Mouse (Mus musculus) heart, embryonic 12.5 days (tissue): ENCODE results near the gene B230104I21Rik. TPM values are rescaled to one million over a fixed set of nuclear protein-coding genes. Genes with fewer than 3 reads are reported as not detected.

ENCODE experiments used
- ATAC-seq: fragments of 200-750 bp; cut with Nextera tagmentation; 2 replicates; pipeline ENCODE4 v1.8.0; 2017; ENCODE audit warnings: moderate TSS enrichment, moderate library complexity; ENCODE audit not compliant: insufficient number of reproducible peaks, low FRiP score
- H3K27ac ChIP-seq: fragments of 300-500 bp; sonication (generic); 2 replicates; pipeline ENCODE4 v1.5.1; 2016; ENCODE audit warnings: mild to moderate bottlenecking, moderate library complexity; ENCODE audit not compliant: poor library complexity, severe bottlenecking
- H3K27me3 ChIP-seq: fragments of 300-500 bp; sonication (generic); replicated peaks from 2 replicates; pipeline ENCODE4 v1.6.1; 2016; ENCODE audit warnings: mild to moderate bottlenecking, moderate library complexity
- H3K36me3 ChIP-seq: fragments of 300-500 bp; sonication (generic); 2 replicates; pipeline ENCODE4 v1.6.1; 2016; ENCODE audit warnings: mild to moderate bottlenecking, moderate library complexity
- H3K4me1 ChIP-seq: fragments of 300-500 bp; sonication (generic); replicated peaks from 2 replicates; pipeline ENCODE4 v1.6.1; 2016; ENCODE audit warnings: mild to moderate bottlenecking
- H3K4me2 ChIP-seq: fragments of 300-500 bp; sonication (generic); 2 replicates; pipeline ENCODE4 v1.6.1; 2016; ENCODE audit warnings: mild to moderate bottlenecking, moderate library complexity
- H3K4me3 ChIP-seq: fragments of 300-500 bp; sonication (generic); 2 replicates; pipeline ENCODE4 v1.5.1; 2016; ENCODE audit warnings: mild to moderate bottlenecking
- H3K9ac ChIP-seq: fragments of 300-500 bp; sonication (generic); 2 replicates; pipeline ENCODE4 v1.6.1; 2016; ENCODE audit warnings: mild to moderate bottlenecking, moderate library complexity
- H3K9me3 ChIP-seq: fragments of 300-500 bp; sonication (generic); replicated peaks from 2 replicates; pipeline ENCODE4 v1.6.1; 2016; ENCODE audit warnings: mild to moderate bottlenecking, moderate library complexity
- WGBS: fragments of 180-500 bp; shearing (Covaris S2); methylation state at CpG from one replicate; pipeline ENCODE4 v1.1.7; 2016; 5-methylcytosine and 5-hydroxymethylcytosine counted together
- polyA plus RNA-seq: library from polyadenylated mRNA; unstranded; fragments of >200 nt; fragmentation: Nextera tagmentation; extraction: Ambion mirVana; gene quantifications from 2 replicates; pipeline ENCODE4 v1.2.1, GENCODE M21; 2016

The B230104I21Rik gene
- polyA plus RNA-seq, 1 experiment from 2014 or later, result not detected

DNA sequence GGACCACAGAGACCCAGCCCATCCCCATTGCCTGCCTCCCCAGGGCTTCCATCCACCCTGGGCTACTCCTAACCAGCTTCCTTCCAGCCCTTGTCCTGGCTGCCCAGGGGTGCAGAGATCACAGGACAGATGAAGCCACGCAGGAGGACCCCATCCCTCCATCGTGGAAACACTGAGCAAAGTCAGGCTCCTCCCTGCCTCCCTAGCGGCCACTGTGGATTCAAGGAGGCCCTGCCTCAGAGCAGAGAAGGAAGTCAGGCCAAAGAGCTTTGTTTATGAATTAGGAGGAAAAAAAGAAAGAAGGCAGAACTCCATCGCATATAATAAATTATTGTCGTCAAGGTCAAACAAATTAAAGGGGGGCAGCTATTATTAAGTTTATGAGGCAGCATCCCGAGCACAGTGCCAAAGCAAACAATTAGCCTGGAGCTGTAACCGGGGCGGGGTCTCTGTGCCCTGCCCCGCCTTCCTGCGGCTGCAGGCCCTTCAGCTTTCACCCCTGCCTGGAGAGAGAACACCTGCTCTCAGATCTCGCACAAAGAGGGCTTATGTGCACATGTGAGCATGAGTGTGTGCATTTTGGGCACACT is 12.4 kb downstream of the B230104I21Rik start:
- 61% methylated on average over 11 of the region's 11 CpGs for WGBS
- Histone ChIP-seq H3K36me3 (peaks cover 15% of the 10 kb centered on the region), H3K9me3 (no peaks in the 10 kb centered on the region), H3K4me3 (no peak overlapping the region), H3K4me1 (peaks cover 28% of the 10 kb centered on the region), H3K9ac (peak overlapping the region; percentile 38; the same call in 1 of the 2 replicates), H3K4me2 (no peak overlapping the region), H3K27ac (no peak overlapping the region), H3K27me3 (0 out of 2 replicates have a peak, but pooled peaks cover under 1% of the 10 kb centered on the region)
- no peak for ATAC-seq

DNA sequence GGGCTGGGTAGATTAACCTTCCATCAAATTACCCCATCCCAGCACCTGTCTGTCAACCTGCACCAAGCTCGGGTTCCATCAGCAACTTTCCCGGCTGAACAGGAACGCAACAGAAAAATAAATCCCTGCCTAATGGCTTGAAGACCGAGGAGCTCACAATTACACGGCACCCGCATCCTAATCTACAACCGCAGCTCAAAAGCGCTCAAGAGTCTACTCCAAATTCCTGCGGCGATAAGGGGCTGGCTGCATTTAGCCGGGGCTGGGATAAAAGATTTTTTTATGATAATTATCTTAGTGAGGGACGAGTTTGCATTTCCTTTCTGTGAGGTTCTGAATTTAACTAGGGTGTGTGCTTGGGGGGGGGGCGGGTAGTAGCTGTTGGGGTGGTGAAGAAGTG is 16.3 kb downstream of the B230104I21Rik start:
- 0 out of 2 replicates have a peak, but pooled peaks cover 9% of the 10 kb centered on the region for H3K27me3 ChIP-seq
- no peak for ATAC-seq
- H3K27ac ChIP-seq, result no peak overlapping the region
- 38% methylated on average over 13 of the region's 13 CpGs for WGBS
- no peak overlapping the region for H3K4me3 ChIP-seq
- H3K4me1 ChIP-seq, result peaks cover 23% of the 10 kb centered on the region
- no peak overlapping the region for H3K4me2 ChIP-seq
- H3K9me3 ChIP-seq, result no peaks in the 10 kb centered on the region
- H3K9ac ChIP-seq, result no peak overlapping the region
- H3K36me3 ChIP-seq, result peaks cover 8% of the 10 kb centered on the region; the same call in 1 of the 2 replicates

DNA sequence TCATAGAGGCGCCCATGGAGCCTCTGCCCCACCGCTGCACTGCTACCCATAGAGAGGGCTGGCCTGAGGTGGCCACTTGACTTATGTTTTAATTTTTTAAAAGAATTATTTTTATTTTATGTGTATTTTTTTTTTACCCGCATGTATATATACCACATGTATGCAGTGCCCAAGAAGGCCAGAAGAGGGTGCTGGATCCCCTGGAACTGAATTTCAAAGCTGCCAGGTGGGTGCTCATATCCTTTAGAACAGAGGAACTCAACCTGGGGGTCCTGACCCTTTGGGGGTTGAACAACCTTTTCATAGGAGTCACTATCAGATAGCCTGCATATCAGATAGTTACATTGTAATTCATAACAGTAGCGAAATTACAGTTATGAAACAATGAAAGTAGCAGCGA is 19.5 kb downstream of the B230104I21Rik start:
- ATAC-seq, result no peak
- Histone ChIP-seq H3K4me1 (peaks cover 50% of the 10 kb centered on the region), H3K36me3 (peaks cover 8% of the 10 kb centered on the region; the same call in 1 of the 2 replicates), H3K4me2 (no peak overlapping the region), H3K27ac (no peak overlapping the region), H3K9me3 (no peaks in the 10 kb centered on the region), H3K27me3 (0 out of 2 replicates have a peak, but pooled peaks cover 9% of the 10 kb centered on the region), H3K4me3 (no peak overlapping the region), H3K9ac (no peak overlapping the region)
- WGBS, result 93% methylated on average over 5 of the region's 5 CpGs

DNA sequence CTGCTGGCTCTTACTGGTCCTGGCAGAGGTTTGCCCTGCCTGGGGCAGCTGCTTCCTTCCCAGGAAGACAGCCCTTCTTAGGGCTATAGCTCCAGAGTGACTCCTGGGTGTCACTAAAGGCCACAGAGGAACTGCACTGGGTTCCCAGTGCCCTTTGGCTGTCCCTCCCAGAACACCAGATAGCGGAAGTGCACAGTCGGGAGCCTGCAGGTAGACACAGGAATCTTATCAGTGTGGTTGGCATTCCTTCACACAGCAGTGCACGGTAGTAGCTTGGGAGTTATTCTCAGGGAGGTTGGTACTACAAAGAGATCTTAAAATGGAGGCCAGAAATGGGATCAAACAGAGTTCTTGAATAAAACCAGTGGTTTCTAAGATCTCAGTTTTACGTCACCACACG is 22.4 kb downstream of the B230104I21Rik start:
- peak overlapping the region; percentile 59; the same call in 1 of the 2 replicates for H3K9ac ChIP-seq
- no peak overlapping the region for H3K4me3 ChIP-seq
- 0 out of 2 replicates have a peak overlapping the region, but pooled peaks have one; percentile 4 for H3K4me2 ChIP-seq
- peaks cover 13% of the 10 kb centered on the region; the same call in 1 of the 2 replicates for H3K27me3 ChIP-seq
- ATAC-seq, result no peak
- WGBS, result 32% methylated on average over 5 of the region's 5 CpGs
- H3K27ac ChIP-seq, result peak overlapping the region; percentile 82
- H3K36me3 ChIP-seq, result peaks cover 8% of the 10 kb centered on the region; the same call in 1 of the 2 replicates
- H3K4me1 ChIP-seq, result peaks cover 37% of the 10 kb centered on the region
- no peaks in the 10 kb centered on the region for H3K9me3 ChIP-seq

DNA sequence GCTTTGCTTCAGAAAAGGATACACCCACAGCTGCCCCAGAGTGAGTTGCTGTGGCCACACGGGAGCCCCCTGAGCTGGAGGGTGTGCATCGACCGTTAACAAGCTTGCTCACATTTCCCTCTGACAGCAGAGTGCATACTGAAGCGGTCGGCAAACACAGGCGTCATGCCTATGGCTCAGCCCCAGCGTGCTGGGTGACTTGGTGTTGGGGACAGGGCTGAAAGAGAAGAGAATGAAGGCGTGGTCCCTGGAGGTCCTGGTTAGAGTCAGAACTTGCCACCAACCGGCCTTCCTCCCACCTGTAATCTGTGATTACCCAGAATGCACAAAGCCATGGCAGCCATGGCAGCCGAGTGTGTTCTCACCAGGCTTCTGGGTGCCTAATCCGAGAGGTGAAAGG is 22.9 kb downstream of the B230104I21Rik start:
- Histone ChIP-seq H3K4me2 (0 out of 2 replicates have a peak overlapping the region, but pooled peaks have one; percentile 4), H3K9ac (no peak overlapping the region; the same call in 1 of the 2 replicates), H3K27me3 (peaks cover 8% of the 10 kb centered on the region; the same call in 1 of the 2 replicates), H3K4me3 (no peak overlapping the region), H3K36me3 (peaks cover 8% of the 10 kb centered on the region), H3K9me3 (no peaks in the 10 kb centered on the region), H3K27ac (peak overlapping the region; percentile 82), H3K4me1 (peaks cover 35% of the 10 kb centered on the region)
- ATAC-seq, result no peak
- 37% methylated on average over 11 of the region's 11 CpGs for WGBS

DNA sequence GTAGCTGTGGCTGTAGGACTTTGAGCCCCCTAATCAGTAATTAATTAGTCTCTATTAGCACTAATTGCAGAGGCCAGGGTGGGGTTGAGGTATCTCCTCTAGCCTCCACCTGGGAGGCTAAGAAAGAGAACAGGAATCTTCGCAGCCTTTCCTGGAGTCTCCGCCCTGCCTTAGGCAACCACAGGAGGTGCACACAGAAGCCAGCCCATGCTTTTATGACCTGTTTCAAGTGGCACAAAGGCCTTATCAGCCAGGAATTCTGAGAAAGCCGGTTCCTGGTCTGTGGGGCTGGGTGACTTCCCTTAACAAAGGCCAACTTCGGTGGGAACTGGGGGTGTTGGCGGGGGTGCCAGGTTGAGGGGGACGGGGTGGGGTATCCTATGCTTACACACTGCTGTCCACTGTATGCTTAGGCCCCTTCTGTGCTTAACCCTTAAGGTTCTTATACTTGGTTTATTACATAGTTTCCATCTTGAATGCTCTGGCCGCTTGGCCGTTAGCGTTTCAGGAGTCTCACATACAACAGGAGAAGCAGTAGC is 23.9 kb downstream of the B230104I21Rik start:
- H3K4me2 ChIP-seq, result no peak overlapping the region
- 62% methylated on average over 9 of the region's 9 CpGs for WGBS
- H3K9ac ChIP-seq, result no peak overlapping the region
- H3K4me1 ChIP-seq, result peaks cover 35% of the 10 kb centered on the region
- H3K27ac ChIP-seq, result peak overlapping the region; percentile 82
- ATAC-seq, result no peak
- peaks cover 7% of the 10 kb centered on the region for H3K36me3 ChIP-seq
- H3K27me3 ChIP-seq, result peaks cover 11% of the 10 kb centered on the region
- H3K4me3 ChIP-seq, result no peak overlapping the region
- no peaks in the 10 kb centered on the region for H3K9me3 ChIP-seq

DNA sequence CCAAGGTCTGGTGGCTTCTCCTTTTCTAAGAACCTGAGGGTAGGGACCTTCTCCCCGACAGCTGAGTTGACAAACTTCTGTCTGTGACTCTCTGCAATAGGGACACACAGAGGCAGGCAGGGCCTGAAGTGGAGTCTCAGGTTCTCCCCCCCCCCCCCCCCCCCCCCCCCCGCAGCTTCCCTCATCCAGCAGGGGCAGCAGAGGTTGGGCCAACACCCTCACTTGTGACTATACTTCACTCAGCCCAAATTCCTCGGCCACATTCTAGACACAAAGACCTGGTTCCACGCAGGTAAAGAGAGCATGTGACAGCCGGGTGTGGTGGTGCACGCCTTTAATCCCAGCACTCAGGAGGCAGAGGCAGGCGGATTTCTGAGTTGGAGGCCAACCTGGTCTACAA is 24.5 kb downstream of the B230104I21Rik start:
- no peak for ATAC-seq
- Histone ChIP-seq H3K9ac (no peak overlapping the region), H3K9me3 (no peaks in the 10 kb centered on the region), H3K4me3 (no peak overlapping the region), H3K27me3 (peaks cover 13% of the 10 kb centered on the region), H3K27ac (no peak overlapping the region), H3K36me3 (peaks cover 4% of the 10 kb centered on the region; the same call in 1 of the 2 replicates), H3K4me2 (no peak overlapping the region), H3K4me1 (peaks cover 35% of the 10 kb centered on the region)
- WGBS, result 82% methylated on average over 6 of the region's 7 CpGs

DNA sequence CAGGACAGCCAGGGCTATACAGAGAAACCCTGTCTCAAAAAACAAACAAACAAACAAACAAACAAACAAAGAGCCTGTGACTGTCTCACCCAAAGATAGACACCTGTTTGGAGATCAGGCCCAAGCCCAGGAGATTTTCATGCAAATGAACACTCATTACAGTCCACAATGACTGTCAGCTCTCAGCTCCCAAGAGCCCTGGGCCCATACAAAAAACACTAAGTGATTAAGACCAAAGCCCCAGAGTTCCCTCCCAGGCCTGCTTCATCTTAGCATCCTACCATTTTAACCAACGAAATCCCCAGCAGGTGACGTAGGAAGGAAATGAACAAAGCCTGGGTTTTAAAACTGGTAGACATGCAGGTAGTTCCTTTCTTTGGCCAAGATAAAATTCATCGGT is 24.9 kb downstream of the B230104I21Rik start:
- WGBS, result 89% methylated on average over 3 of the region's 3 CpGs
- Histone ChIP-seq H3K4me1 (peaks cover 35% of the 10 kb centered on the region), H3K4me2 (no peak overlapping the region), H3K27ac (no peak overlapping the region), H3K4me3 (no peak overlapping the region), H3K27me3 (peaks cover 13% of the 10 kb centered on the region), H3K36me3 (peaks cover 4% of the 10 kb centered on the region; the same call in 1 of the 2 replicates), H3K9ac (no peak overlapping the region), H3K9me3 (no peaks in the 10 kb centered on the region)
- ATAC-seq, result no peak

DNA sequence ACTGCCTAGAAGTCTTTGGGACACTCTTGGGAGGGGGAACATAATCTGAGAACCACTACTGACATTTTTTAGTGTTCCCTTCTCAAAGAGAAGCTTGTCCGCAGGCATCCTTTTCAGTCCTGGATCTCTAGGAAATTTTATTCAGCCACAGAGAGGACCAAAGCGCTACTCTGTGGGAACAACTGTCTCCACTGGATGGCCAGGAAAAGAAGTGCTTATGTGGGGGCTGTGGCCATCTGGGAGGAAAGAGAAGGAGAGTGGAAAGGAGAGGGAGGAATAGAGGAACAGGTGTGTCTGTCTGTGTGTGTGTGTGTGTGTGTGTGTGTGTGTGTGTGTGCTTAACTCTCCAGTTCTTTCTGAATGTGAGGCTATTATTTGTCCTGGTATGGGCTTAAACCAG is 28.8 kb downstream of the B230104I21Rik start:
- WGBS, result 84% methylated on average over 2 of the region's 2 CpGs

DNA sequence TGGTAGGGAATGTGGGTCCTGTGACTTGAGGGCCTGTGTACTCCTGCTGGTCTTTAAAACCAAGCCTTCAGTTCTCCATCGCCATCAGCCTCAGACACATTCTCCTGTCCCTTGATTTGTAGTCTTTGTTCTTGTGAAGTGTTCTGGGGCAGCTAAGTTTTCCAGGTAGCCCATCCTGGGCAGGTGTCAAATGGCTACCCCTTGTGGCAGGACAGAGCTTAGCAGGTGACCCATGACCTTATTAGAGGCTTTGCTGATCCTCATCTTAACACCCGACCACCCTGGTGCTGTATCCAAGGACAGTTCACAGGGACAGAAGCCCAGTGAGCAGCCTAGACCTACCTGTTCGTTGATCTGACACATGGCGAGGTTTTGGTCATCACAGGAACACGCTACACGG is 30.9 kb downstream of the B230104I21Rik start:
- ATAC-seq, result no peak
- H3K9ac ChIP-seq, result no peak overlapping the region
- H3K36me3 ChIP-seq, result peaks cover 4% of the 10 kb centered on the region; the same call in 1 of the 2 replicates
- H3K4me1 ChIP-seq, result peaks cover 24% of the 10 kb centered on the region
- peaks cover 16% of the 10 kb centered on the region for H3K27me3 ChIP-seq
- 71% methylated on average over 6 of the region's 6 CpGs for WGBS
- H3K4me3 ChIP-seq, result no peak overlapping the region
- H3K4me2 ChIP-seq, result no peak overlapping the region
- H3K9me3 ChIP-seq, result no peaks in the 10 kb centered on the region
- no peak overlapping the region for H3K27ac ChIP-seq

More for the DNA sequence above, 28.8 kb downstream of the B230104I21Rik start:
- Histone ChIP-seq H3K27ac (no peak overlapping the region), H3K4me2 (no peak overlapping the region), H3K36me3 (peaks cover 4% of the 10 kb centered on the region; the same call in 1 of the 2 replicates), H3K27me3 (peaks cover 13% of the 10 kb centered on the region), H3K4me1 (peaks cover 27% of the 10 kb centered on the region), H3K4me3 (no peak overlapping the region), H3K9ac (no peak overlapping the region), H3K9me3 (no peaks in the 10 kb centered on the region)
- ATAC-seq, result no peak

DNA sequence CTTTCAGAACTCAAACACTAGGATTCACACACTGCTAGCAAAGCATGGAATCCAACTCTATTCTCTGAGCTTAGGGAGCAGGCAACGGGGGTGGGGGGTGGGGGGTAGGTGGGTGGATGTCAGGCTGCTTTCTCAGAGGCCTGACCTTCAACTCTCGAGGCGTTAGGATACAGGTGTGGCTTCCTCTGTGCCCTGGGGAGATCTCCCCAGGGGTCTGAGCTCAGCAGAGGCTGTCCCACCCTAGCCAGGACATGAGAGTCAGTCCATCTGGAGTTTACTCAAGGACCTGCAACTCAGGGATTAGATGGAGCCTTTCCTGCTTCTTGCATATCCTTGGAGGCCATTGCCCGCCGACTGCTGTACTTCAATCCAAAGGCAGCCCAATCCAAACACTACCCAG is 33.2 kb downstream of the B230104I21Rik start:
- H3K4me2 ChIP-seq, result no peak overlapping the region
- H3K36me3 ChIP-seq, result 0 out of 2 replicates have a peak, but pooled peaks cover 4% of the 10 kb centered on the region
- H3K9me3 ChIP-seq, result no peaks in the 10 kb centered on the region
- no peak for ATAC-seq
- H3K4me3 ChIP-seq, result no peak overlapping the region
- no peak overlapping the region for H3K9ac ChIP-seq
- peaks cover 19% of the 10 kb centered on the region for H3K27me3 ChIP-seq
- H3K4me1 ChIP-seq, result peaks cover 37% of the 10 kb centered on the region
- WGBS, result 67% methylated on average over 5 of the region's 5 CpGs
- 0 out of 2 replicates have a peak overlapping the region, but pooled peaks have one; percentile 10 for H3K27ac ChIP-seq
